Mouse (Mus musculus): ENCODE data around the gene Emid1.

Emid1 gene

DNA sequence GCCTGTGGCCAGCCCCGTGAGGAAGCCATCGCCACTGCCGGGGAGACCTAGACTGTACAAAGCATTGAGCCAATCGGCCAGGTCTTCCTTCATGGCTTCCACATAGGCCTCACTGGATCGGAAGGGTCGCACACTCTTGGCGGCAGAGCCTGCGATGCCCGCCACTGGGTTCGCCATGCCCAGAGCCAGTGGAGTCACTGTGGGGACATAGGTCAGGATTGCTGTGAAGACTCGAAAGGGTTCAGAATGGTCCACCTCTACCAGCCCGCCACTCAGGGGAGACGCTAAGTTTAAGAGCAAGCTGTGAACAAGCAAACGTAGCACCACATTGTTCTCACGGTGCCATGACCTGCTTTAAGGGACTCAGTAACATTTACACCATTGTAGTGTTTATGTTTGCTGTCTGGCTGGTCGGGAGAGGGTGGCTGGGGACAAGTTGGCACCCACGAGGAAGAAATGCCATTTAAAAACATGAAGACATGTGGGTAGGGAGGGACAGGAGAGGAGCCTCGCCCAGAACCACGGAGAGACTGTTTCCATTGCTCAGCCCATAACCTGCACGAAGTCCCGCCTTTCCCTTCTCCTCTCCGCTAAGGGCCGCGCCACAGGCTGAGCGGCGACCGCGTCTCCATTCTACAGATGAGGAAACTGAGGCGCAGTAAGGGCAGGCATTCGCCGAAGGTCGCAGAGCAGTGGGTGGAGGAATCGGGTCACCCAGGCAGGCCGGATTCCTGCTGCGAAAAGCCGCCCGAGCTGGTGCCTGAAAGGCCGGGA lies 87.6 kb downstream of the Emid1 start:
- no peak for DNase-seq (ENCODE audit: extremely low spot score, low read depth, low spot score)

DNA sequence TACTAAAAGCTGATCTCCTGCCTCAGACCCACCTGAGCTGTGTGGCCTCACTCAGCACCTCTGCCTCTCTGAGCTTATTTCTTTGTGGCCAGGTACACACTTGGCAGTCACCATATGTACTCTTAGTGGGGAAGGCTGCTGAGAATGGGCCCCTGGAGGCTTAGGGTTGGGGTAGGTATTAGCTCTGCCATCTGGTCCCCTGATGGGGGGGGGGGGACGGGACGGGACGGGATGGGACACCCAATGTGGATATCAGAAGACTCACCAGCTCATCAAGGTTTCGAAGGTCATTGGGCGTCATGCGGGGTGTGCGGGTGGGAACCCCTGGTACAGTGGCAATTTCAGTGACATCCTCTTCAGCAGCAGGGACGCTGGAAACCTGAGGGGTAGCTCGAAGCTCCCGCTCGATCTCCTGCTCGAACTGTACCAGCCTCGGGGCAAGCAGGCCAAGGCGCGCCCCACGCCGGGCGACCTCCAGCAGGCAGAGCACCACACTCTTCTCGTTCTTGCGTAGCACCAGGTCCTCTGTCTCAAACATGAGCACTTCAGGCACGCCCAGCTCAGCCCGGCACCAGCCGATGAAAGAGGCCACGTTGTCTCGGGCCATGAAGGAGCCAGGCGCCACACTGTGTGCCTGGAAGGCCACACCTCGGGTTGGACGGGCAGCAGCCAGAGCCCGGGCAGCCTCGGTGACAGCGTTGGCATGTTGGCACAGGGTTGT lies 88.3 kb downstream of the Emid1 start:
- no peak for DNase-seq (ENCODE audit: extremely low spot score, low read depth, low spot score)

DNA sequence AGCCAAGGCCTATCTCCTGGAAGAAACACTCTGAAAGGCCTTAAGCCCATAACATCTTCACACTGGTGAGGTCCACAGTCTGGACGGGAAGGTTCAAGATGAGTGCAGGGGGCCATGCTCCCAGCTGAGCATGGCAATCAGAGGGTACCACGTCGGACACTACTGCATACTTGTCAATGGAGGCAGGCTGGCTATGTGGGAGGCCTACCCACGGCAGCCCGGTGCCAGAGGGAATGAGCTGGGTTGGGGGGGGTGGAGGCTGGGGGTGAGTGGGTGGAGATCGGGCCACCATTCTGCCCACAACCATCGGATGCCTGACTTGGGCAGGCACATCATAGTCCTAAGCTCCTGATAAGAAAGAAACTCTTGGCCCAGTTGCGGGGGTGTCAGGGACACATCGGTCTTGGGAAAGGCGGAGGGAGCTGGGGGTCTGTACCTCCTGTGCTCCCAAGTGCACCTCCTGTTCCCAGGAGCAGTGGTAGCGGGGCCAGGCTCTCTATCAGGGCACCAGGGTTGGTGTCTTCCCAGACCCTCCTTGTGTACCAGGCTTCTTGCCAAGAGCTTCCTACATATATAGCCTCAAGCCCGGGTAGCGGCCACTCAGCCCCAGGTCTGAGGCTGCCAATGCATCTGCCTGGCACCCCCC lies 89.1 kb downstream of the Emid1 start:
- no peak for DNase-seq (ENCODE audit: extremely low spot score, low read depth, low spot score)

DNA sequence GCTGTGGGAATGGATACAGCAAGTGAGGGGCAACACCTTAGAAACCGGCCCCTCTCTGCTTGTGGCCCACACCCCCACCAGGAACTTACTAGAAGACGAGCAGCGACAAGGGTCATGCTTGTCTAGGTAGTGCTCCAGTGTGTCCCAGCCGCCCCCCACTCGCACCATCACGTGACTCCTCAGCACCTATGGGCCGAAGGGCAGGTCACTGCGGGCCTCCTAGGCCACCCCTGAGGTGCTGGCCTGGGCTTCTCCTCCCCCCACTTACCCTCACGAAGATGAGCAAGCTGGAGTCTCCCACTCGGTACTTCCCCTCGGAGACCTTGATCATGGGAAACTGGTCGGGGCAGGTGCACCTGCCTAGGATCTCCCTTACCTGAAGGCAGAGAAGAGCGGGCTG lies 89.7 kb downstream of the Emid1 start:
- DNase-seq (ENCODE audit: extremely low spot score, low read depth, low spot score): no peak

DNA sequence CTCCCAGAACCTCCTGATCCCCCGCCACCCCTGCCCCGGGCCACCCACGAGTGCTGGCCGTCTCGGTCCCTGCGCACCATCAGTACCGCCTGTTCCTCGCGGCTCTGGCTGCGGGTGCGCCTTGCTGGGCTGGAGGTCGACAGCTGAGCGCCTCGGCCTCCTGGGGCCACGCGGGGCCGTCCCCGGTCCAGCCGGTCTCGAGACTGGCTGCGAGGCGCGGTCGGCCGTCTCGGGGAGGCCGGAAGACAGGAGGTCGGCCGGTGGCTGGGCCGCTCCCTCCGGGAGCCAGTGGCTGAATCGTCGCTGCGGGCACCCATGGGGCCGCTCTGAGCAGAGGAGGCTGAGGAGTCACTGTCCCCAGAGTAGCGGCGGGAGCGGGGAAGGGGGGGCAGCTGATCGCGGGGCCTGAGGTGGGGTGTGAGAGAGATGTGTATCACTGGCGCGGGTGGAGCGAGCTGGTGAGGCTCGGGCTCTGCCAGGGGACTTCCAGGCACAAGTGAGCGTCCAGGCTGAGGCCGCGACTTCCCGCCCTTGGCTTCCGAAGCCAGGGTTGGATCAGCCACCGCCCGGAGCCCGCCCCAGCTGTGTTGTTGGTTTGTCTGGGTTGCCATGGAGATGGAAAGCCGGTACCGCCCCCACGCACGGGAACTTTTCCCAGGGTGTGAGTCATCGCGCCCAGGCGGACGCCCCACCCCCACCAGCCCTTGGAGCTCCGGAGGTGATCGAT lies 90.5 kb downstream of the Emid1 start:
- no peak for DNase-seq (ENCODE audit: extremely low spot score, low read depth, low spot score)

DNA sequence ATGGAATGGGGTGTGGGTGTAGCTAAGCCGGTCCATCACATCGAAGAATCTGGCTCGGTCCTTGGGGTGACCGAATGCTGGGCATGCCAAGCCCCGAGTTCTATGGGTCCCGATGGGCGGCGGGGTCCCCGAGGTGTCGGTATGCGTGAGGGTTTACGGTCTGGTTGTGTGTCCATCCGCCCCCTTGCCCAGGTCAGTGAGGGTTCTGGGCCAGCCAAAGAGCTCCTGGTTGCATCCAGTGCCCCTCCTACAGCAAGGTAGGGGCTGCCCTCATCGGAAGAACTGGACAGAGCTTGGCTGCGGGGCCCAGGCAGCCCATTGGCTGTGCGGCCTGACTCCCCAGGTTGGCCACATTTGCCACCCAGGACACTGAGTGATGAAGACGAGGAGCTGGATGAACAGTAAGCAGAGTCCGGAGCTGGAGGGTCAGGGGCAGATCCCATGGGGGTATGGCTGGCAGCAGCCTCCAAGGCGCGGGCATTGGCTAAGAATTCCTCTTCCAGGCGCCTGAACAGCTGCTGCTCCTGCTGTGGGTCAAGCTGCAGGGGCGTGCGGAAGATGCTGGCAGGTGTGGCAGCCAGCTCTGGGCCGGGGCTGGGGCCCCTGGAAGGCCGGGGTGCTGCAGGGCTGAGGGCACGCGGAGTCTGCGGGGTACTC lies 91.2 kb downstream of the Emid1 start:
- no peak for DNase-seq (ENCODE audit: extremely low spot score, low read depth, low spot score)

DNA sequence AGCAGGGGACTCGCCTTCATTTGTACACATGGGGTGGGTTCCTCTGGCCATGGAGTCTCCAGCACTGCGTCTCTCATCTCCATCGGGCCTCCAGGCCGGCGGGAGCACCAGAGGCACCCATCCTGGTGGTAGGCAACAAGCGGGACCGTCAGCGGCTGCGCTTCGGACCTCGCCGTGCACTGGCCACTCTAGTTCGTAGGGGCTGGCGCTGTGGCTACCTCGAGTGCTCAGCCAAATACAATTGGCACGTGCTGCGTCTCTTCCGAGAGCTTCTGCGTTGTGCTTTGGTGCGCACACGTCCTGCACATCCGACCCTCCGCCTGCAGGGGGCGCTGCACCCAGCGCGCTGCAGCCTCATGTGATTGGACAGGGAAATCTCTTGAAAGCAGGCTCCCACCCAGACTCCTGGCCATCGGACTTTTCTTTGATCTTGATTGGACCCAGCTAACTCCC lies 92.3 kb downstream of the Emid1 start:
- no peak for DNase-seq (ENCODE audit: extremely low spot score, low read depth, low spot score)

DNA sequence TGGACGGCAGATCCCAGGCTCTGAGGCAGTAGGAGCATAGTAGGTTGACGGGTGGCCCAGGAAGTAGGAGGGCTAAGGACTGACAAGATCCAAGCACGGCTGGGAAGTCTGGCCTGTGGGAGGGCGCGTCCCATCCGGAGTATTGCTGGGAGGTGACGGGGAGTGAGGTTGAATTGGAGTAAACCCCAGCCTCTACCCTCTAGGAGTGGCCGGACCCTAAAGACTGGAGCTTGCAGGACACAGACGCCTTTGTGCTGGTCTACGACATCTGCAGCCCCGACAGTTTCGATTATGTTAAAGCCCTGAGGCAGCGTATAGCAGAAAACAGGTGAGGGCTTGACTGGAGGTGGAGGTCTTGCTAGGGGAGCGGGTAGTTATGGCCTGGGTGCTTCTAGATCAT lies 92.8 kb downstream of the Emid1 start:
- no peak for DNase-seq (ENCODE audit: extremely low spot score, low read depth, low spot score)

DNA sequence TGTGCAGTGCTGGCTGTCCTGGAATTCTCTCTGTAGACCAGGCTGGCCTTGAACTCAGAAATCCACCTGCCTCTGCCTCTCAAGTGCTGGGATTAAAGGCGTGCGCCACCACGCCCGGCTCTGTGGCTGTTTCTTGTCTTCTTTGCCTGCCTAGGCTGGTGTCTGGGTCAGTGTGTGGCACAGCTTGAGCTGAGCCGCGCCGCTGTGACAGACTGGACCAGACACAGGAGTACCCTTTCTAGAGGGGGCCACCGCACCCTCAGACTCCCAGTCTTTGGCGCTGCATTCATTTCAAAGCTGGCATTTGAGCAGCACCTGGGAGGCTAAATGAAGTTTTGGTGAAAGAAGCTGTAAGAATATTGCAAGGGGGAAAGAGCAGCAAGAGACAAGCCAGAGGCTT lies 93.3 kb downstream of the Emid1 start:
- no peak for DNase-seq (ENCODE audit: extremely low spot score, low read depth, low spot score)

DNA sequence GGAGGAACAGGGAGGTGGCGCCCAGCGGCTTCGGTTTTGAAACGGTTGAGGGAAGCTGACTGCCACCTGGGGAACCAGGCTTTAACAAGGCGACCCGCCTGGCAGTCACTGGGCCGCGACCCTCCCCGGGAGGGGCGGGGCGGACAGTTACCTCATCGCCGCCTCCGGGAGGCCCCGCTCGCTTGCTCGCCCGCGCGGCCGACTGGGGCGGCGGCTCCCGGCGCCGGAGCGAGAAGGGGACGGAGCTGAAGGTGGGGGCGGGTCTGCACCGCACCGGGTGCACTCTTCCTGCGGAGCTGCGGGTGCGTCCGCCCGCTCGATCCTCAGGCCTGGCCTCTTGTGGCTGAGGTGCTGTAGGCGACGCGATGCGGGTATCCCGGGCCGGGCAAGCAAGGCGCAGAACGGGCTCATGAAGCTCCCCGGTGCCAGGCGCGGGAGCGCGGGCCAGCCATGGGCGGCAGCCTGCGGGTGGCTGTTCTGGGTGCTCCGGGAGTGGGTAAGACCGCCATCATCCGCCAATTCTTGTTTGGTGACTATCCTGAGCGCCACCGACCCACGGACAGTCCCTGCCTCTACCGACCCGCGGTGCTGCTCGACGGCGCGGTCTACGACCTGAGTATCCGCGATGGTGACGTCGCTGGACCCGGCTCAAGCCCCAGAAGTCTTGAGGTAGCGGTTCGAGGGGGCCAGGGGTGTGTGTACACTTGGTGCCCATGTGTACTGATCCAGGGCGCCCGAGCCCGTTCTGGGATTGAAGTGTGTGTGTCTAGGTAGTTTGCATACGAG lies 94.0 kb downstream of the Emid1 start, which contains the start of gene Rasl10a:
Gene Rasl10a (plus strand): TSS at position 273 of the 786 bp plus-strand sequence.
- no peak for DNase-seq (ENCODE audit: extremely low spot score, low read depth, low spot score)

DNA sequence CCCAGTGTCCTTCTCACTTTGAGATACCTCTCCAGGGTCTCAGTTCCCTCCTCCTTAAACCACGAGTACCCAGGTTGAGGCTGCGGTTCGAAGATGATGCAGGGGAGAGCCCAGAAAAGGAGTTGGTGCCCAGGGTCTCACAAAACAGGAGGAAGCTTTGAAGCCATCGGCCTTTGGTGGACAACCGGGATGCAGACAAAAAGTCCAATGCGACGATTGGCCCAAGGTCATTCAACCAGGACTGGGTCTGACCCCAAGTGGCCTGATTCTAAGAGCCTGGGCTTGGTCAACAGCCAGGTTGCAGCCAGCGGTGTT lies 94.6 kb downstream of the Emid1 start:
- no peak for DNase-seq (ENCODE audit: extremely low spot score, low read depth, low spot score)

DNA sequence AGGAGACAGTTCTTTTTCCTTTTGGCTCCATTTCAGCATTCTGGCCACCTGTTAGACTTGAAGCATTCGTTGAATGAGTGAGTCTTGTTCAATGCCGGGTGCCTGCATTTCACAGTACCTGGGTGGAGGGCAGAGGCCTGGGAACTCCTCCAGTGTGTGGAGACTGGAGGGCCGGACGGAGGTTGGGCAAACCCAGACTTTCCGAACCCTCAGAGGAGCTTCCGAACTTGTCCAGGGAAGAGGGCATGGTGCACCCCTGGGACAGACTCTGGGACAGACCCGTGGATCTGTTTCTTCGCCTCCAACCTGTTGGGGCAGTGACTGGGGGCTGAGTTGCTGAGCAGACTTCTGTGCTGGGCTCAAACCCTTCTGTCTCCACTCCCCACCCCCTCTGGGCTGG lies 95.0 kb downstream of the Emid1 start:
- DNase-seq (ENCODE audit: extremely low spot score, low read depth, low spot score): no peak
